ENCODE assay signal across 17 mouse cellular contexts in genomic region chr11:23120533-23121210, GRCm38 (mm10).
"Had no signal": no experiment of that assay in that cellular context is flagged by ENCODE, and none has a peak within 500 bp of the region (broad histone marks: within the 10 kb centered on the region; RNA-seq: fewer than 3 reads in every experiment).

No protein-coding gene starts in this region.

- H3K4me2 ChIP-seq: lung, embryonic 14.5 days; midbrain, embryonic 12.5 days; neural tube, embryonic 12.5 days had no signal

- H3K27me3 ChIP-seq: megakaryocyte, embryonic 14.5 days; midbrain, embryonic 12.5 days; neural tube, embryonic 12.5 days had no signal

- H3K9ac ChIP-seq: lung, embryonic 14.5 days; midbrain, embryonic 12.5 days; neural tube, embryonic 12.5 days had no signal

- H3K4me1 ChIP-seq: neural tube, embryonic 12.5 days had no signal

- ATAC-seq: midbrain, embryonic 16.5 days had no signal

- DNase-seq: lung, adult 18-20 months; lung, embryonic 14.5 days; lung, postnatal 10 days; lung, postnatal 4 days; midbrain, embryonic 14.5 days; retina, postnatal 1 day; right cerebral cortex, adult 18-20 months; right cerebral cortex, postnatal 25 days; right cerebral cortex, postnatal 4 days; spleen, adult 18-20 months; thymus, adult 18-20 months; thymus, postnatal 14 days; thymus, postnatal 36 days had no signal

- H3K9me3 ChIP-seq: midbrain, embryonic 12.5 days; neural tube, embryonic 12.5 days had no signal

- H3K4me3 ChIP-seq: megakaryocyte, embryonic 14.5 days; midbrain, embryonic 12.5 days; neural tube, embryonic 12.5 days had no signal

- H3K27ac ChIP-seq: midbrain, embryonic 12.5 days; neural tube, embryonic 12.5 days had no signal

- H3K36me3 ChIP-seq: midbrain, embryonic 12.5 days; neural tube, embryonic 12.5 days had no signal
